Mouse (Mus musculus): ENCODE data around the gene Dazap1.

DNA sequence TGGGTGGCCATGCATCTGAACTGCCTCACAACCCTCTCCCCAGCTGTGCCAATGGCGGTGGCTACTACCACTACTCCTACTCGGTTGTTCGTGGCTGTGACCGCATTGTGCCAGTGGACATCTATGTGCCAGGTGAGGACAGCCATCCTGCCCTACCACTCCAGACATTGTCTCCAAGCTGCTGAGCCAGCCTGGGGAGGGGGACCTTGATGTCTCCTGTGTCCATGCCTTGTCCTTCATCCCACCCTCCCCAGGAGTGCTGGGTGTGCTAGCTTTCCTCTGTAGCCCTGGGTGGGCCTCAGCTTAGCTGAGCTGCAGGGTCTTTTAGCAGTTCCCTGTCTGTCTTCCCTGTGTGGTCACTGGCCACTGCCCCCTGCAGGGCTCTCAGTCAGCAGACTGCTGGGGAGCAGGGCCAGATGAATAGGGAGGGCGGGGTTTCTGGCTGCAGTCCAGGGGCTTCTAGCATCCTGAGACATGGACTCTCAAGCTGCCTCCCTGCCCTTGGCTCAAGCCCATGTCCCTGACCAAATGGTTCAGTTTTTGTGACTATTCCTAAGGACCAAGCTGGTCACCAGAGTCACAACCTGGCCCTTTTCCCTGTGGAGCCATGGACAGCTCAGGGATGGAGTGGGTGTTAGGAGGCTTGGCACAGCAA lies 5.3 kb upstream of the Dazap1 start:
- TF ChIP-seq EP300 (IDR thresholded peaks at IDR 0.05; ENCODE audit: insufficient read depth, low read depth, low read length) (no peak), POLR2A (IDR thresholded peaks at IDR 0.05; ENCODE audit: insufficient read depth, low read depth, low read length) (no peak)
